Mouse (Mus musculus): ENCODE results near the gene Stat3.

Stat3 gene

DNA sequence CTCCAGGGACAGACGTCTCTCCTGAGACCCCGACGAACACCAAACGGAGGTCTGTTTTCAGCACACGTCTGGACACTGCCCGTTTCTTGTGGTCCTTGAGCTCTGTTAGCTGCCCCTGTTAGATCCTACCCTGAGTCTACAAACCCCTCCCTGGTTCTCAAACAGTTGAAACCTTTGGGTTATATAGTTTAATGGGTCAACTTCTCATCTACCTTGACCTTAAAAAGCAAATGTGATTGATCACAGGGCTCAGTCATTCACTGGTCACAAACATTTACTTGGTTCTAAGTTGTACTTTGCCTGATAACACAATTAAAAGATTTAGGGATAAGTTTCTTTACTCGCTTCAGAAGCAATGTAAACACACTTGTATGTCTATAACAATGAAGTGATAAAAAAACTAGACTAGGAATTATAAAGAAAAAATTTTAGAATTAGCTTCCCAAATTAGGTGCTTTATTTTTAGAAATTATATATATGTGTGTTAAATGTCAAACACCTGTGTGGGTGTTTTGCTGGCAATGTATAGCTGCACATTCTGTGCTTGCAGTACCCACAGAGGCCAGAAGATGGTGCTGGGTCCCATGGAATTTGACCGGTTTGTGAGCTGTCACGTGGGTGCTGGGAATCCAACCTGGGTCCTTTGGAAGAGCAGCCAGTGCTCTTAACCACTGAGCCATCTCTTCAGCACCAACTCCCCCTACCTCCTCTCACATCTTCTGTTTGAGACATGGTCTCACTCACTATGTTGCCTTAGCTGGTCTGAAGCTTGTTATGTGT, 102.2 kb downstream of the Stat3 start:
- intact Hi-C loops (cut with DNase I): no loop called here
